Mouse (Mus musculus) retina, embryonic 14.5 days (tissue): ENCODE measurements around the gene Lrp4.
A peak's percentile ranks its signal among the peaks of the same experiment; 100 is the strongest.

Experiments
- DNase-seq: peaks from one replicate; pipeline ENCODE4 v3.0.0-alpha.2; 2015; ENCODE audit warnings: low spot score

Gene Lrp4

GRCm38 (mm10) chr2:91457259-91457655 lies at the start of gene Lrp4:
Gene Lrp4 (plus strand): TSS chr2:91457511.
- DNase-seq: peak; percentile 50

GRCm38 (mm10) chr2:91408031-91408430 lies 49.3 kb upstream of the Lrp4 start:
- DNase-seq: no peak

- no peak for DNase-seq
Measured at GRCm38 (mm10) chr2:91411473-91411872, 45.8 kb upstream of the Lrp4 start.

GRCm38 (mm10) chr2:91412361-91412760 lies 45.0 kb upstream of the Lrp4 start:
- no peak for DNase-seq

- no peak for DNase-seq
Measured at GRCm38 (mm10) chr2:91413811-91414210, 43.5 kb upstream of the Lrp4 start.

GRCm38 (mm10) chr2:91421641-91422040 lies 35.7 kb upstream of the Lrp4 start:
- no peak for DNase-seq

GRCm38 (mm10) chr2:91424061-91424720 lies 33.1 kb upstream of the Lrp4 start:
- DNase-seq: no peak

- DNase-seq: no peak
Measured at GRCm38 (mm10) chr2:91426321-91426720, 31.0 kb upstream of the Lrp4 start.

GRCm38 (mm10) chr2:91429146-91429545 lies 28.2 kb upstream of the Lrp4 start:
- no peak for DNase-seq

GRCm38 (mm10) chr2:91429915-91430599 lies 27.3 kb upstream of the Lrp4 start:
- peak; percentile 3 for DNase-seq

- DNase-seq: peak; percentile 17
Measured at GRCm38 (mm10) chr2:91430600-91430919, 26.8 kb upstream of the Lrp4 start.

- no peak for DNase-seq
Measured at GRCm38 (mm10) chr2:91436713-91437112, 20.6 kb upstream of the Lrp4 start.

GRCm38 (mm10) chr2:91437116-91437815 lies 20.0 kb upstream of the Lrp4 start:
- DNase-seq: no peak

GRCm38 (mm10) chr2:91439271-91439670 lies 18.0 kb upstream of the Lrp4 start:
- no peak for DNase-seq

- DNase-seq: no peak
Measured at GRCm38 (mm10) chr2:91439876-91440275, 17.4 kb upstream of the Lrp4 start.

GRCm38 (mm10) chr2:91440686-91441085 lies 16.6 kb upstream of the Lrp4 start:
- DNase-seq: no peak

- DNase-seq: no peak
Measured at GRCm38 (mm10) chr2:91441715-91442114, 15.6 kb upstream of the Lrp4 start.

- DNase-seq: no peak
Measured at GRCm38 (mm10) chr2:91442241-91442640, 15.1 kb upstream of the Lrp4 start.

- peak; percentile 96 for DNase-seq
Measured at GRCm38 (mm10) chr2:91444286-91444892, 12.9 kb upstream of the Lrp4 start, which contains the start of gene 1110051M20Rik. Gene 1110051M20Rik (minus strand): TSS chr2:91444704.

GRCm38 (mm10) chr2:91449662-91450061 lies 7.6 kb upstream of the Lrp4 start:
- DNase-seq: no peak

GRCm38 (mm10) chr2:91450316-91450715 lies 7.0 kb upstream of the Lrp4 start:
- no peak for DNase-seq

GRCm38 (mm10) chr2:91452658-91453057 lies 4.7 kb upstream of the Lrp4 start:
- DNase-seq: no peak
